Mouse (Mus musculus): Measurements from ENCODE around the gene Gm14124. TPM values are rescaled to one million over a fixed set of nuclear protein-coding genes. Genes with fewer than 3 reads are reported as not detected.
"Not testable (repeated sequence)": the region's sequence is repeated elsewhere in the genome, so short reads cannot be mapped to it uniquely, and the experiment has no call there.

The Gm14124 gene
- polyA plus RNA-seq (2012; ENCODE audit: insufficient read depth, insufficient read length, missing spikeins), result not detected in 2 replicates

DNA sequence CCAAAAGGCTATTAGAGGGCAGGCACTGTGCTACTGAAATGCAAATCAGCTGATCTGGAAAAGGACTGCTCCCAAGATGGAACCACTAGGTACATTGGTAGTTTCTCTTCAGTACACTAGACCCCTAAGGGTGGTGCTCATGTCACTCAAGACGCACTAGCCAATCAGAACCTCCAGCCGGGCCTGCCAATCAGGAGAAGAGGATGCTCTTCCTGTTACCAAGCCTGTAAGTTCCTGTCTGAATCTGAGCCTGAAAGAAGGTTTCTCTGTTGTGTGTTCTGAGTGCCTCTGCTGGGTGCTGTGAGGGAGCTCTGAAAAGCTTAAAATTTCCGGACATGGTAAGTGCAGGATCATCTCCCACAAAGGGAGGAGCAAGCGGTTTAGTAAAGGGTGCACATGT lies at the start of gene Gm14124:
TSS of gene Gm14124 (plus strand) at position 227 of the 400 bp plus-strand sequence.
- H3K4me1 ChIP-seq (ENCODE audit: control insufficient read depth, insufficient read depth, insufficient read length, low read length); H3K4me3 ChIP-seq (ENCODE audit: insufficient read depth, low read depth, low read length); H3K27ac ChIP-seq (replicated peaks; ENCODE audit: low read depth, low read length): not testable (repeated sequence)

DNA sequence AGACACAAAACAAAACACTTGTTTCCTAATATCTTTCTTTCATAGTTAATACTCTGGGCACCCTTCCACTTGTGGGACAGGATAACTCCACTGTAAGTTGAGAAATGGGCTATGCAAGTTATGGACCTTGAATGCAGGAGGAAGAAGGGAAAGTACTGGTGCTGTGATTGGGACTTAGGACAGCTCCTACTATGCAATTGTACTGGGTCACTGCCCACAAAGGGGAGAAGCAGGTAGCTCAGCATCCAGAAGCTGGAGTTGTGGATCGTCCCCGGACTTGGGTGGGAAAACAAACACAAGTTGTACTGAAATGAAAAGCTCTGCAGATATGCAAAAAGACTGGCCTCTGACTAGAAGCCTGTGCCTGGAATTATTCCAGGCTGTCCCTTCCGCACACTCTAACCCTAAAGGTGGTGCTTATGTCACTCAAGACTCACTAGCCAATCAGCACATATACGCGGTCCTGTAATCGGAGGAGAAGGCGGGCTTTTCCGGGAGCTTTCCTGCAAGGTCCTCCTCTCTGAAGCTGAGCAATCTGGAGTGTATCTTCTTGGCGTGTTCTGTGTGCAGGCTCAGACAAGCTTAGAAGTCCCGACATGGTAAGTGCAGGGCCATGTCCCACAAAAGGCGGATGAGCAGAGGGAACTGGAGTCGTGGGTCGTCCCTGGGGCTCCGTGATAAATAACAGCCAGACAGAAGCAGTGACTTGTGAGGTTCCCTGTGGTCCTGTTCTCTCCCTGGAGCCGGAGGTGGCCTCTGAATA lies 39.5 kb upstream of the Gm14124 start, which contains the start of gene Zfp937:
TSS of gene Zfp937 (plus strand) at position 474 of the 763 bp plus-strand sequence.
- H3K4me3 ChIP-seq (ENCODE audit: insufficient read depth, low read depth, low read length), result peak within 1 kb of the TSS; percentile 63
- not testable (repeated sequence) for H3K27ac ChIP-seq (replicated peaks; ENCODE audit: low read depth, low read length); H3K4me1 ChIP-seq (ENCODE audit: control insufficient read depth, insufficient read depth, insufficient read length, low read length)

DNA sequence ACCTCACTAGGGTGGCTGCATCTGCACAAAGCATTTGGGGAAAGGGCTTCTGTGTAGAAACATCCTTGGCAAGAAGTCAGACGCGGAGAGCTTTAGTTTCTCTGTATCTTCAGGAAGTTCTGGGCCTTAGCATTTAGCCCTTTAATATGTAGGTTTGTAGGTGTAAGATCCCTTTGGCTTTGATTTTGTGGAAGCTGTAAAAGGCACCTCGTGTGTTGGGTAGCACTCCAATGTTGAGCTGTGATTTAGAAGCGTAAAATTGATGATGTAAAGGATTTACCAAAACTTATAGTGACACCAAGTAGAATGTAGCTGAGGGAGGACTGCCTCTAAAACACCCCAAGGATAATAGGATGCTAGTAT lies 39.0 kb upstream of the Gm14124 start:
- H3K4me1 ChIP-seq (ENCODE audit: control insufficient read depth, insufficient read depth, insufficient read length, low read length); H3K27ac ChIP-seq (replicated peaks; ENCODE audit: low read depth, low read length): not testable (repeated sequence)
- H3K4me3 ChIP-seq (ENCODE audit: insufficient read depth, low read depth, low read length), result peak overlapping the region; percentile 63

DNA sequence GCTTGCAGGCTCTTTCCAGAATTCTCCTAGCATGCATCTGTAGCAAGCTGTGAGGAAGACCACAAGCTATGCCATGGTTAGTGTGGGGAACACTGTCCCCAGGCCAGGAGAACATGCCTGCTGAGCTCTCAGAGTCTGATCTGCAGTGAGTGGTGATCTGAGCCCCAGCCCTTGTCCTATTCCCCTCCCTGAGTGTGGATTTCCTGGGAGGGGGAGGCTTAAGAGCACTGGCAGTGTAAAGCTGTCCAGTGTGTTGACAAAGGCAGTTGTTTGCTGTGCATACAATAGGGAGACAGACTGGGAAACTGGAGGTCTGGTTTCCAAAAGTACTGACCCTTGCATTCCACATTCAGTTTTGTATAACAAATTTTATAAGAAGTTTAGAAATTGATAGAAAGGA lies 34.1 kb upstream of the Gm14124 start:
- not testable (repeated sequence) for H3K4me1 ChIP-seq (ENCODE audit: control insufficient read depth, insufficient read depth, insufficient read length, low read length); H3K4me3 ChIP-seq (ENCODE audit: insufficient read depth, low read depth, low read length); H3K27ac ChIP-seq (replicated peaks; ENCODE audit: low read depth, low read length)

DNA sequence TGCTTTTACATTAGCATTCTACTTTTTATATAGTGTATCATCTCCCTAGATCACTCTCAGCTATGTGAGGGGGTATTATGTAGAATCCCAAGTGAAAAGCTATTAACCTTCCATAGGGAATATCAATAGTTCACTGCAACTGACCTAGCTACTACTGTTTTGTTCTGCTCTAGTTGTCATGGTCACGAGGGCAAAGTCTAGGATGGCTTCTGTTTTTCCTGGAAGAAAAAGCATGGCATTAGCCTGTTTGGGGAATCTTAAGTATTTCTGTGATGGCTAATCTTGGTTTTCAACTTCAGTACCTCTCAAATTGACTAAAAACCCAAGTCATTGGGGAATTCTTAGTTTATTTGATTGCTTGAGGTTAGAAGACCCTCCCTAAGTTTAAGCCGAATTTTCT lies 14.1 kb upstream of the Gm14124 start:
- no peaks in the 10 kb centered on the region for H3K4me1 ChIP-seq (ENCODE audit: control insufficient read depth, insufficient read depth, insufficient read length, low read length)
- H3K27ac ChIP-seq (replicated peaks; ENCODE audit: low read depth, low read length), result no peak overlapping the region
- no peak overlapping the region for H3K4me3 ChIP-seq (ENCODE audit: insufficient read depth, low read depth, low read length)

DNA sequence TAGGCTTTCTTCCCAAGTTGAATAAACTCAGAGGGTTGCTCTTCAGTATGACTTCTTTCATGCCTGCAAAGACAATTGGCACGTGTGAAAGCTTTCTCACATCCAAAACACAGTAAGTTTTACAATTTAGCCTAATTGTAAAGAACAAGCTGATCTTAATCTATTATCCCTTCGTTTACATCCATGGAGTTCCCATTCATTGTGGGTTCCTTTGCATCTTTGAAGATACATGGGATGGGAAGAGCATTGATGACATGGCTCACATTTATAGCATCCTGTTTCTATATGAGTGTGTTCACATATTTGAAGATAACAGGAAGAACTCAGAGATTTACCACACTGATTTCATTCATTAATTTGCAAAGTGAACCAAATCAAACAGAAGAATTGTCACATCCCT lies 1.8 kb upstream of the Gm14124 start, which contains the start of gene Gm21994:
TSS of gene Gm21994 (minus strand) at position 101 of the 400 bp plus-strand sequence.
- H3K27ac ChIP-seq (replicated peaks; ENCODE audit: low read depth, low read length); H3K4me3 ChIP-seq (ENCODE audit: insufficient read depth, low read depth, low read length); H3K4me1 ChIP-seq (ENCODE audit: control insufficient read depth, insufficient read depth, insufficient read length, low read length): not testable (repeated sequence)

DNA sequence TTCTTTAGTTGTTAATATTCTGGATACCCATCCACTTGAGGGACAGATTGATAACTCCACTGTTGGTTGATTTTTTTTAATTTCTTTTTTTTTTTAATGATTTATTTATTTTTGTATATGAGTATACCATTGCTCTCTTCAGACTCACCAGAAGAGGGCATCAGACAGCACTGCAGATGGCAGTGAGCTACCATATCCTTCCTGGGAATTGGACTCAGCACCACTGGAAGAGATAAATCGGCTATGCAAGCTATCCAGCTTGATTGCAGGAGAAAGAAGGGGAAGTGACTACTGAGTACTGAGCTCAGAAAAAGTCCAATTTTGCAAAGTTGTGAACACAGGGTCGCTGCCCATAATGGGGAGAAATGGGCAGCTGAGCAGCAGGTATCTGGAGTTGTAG lies 456 bp upstream of the Gm14124 start:
- not testable (repeated sequence) for H3K4me3 ChIP-seq (ENCODE audit: insufficient read depth, low read depth, low read length); H3K27ac ChIP-seq (replicated peaks; ENCODE audit: low read depth, low read length); H3K4me1 ChIP-seq (ENCODE audit: control insufficient read depth, insufficient read depth, insufficient read length, low read length)

DNA sequence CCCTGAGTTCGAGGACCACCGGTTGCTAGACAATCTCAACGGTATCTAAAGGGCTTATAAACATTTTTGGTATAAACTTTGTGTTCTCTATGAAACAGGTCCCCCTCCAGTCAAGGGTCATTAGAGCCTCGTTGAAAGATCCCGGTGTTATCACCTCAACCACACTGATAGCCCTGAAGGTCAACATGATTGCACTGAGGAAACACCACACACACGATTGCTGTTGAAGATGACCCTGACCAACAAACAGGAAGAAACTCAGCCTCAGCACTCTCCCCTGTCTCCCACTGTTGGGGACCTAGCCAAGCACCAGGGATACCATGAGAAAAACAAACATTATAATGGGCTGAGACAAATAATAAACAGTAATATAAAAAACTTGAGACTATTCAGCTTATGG lies 36.4 kb downstream of the Gm14124 start:
- H3K4me1 ChIP-seq (ENCODE audit: control insufficient read depth, insufficient read depth, insufficient read length, low read length), result no peaks in the 10 kb centered on the region
- no peak overlapping the region for H3K4me3 ChIP-seq (ENCODE audit: insufficient read depth, low read depth, low read length)

DNA sequence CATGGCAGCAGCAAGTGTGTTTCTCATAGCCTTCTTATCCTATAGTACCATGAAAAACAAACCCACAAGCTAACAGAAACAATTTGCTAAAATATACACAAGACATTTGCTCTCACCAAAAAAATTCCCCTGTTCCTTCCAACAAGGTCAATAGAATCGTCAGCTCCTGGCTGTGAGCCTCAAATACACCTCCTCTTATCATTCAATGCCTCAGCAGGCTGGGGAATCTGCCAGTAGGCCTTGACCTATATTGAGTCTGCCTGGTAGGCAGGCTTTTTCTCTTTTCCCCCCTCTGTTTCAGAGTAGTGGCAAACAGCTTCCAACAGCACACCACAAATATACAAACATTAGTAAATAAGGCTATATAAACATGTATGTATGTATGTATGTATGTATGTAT lies 41.8 kb downstream of the Gm14124 start:
- Histone ChIP-seq H3K4me3 (ENCODE audit: insufficient read depth, low read depth, low read length) (no peak overlapping the region), H3K27ac (replicated peaks; ENCODE audit: low read depth, low read length) (no peak overlapping the region), H3K4me1 (ENCODE audit: control insufficient read depth, insufficient read depth, insufficient read length, low read length) (no peaks in the 10 kb centered on the region)

More for the DNA sequence above, 36.4 kb downstream of the Gm14124 start:
- H3K27ac ChIP-seq (replicated peaks; ENCODE audit: low read depth, low read length), result no peak overlapping the region

DNA sequence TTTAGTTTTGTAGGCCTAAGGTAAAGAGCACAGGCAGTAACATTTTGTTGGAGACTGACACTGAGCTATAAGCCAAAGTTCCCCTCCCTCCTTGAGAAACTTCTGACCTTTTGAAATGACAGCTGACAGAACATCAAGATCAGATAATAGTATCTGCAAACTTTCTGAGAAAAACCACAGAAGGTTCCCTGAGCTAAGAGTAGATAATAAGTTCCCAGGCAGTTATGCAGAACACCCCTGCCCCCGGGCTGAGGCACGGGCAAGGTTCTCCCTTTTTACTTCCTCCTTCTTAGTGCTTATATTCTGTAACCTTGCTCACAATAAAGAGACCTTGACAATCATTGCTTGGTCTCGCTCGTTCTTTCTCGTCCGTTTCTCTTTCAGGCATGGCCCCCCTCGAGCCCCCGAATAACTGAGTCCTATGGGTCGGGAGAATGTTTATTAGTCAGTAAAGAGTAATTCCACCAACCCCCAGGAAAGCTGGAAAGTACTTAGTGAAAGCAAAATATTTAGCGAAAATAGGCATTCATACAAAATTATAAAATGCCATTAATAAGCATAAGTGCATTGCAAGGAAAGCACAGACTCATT lies 50.0 kb downstream of the Gm14124 start:
- H3K4me3 ChIP-seq (ENCODE audit: insufficient read depth, low read depth, low read length), result no peak overlapping the region
- H3K27ac ChIP-seq (replicated peaks; ENCODE audit: low read depth, low read length), result no peak overlapping the region
- no peaks in the 10 kb centered on the region for H3K4me1 ChIP-seq (ENCODE audit: control insufficient read depth, insufficient read depth, insufficient read length, low read length)

DNA sequence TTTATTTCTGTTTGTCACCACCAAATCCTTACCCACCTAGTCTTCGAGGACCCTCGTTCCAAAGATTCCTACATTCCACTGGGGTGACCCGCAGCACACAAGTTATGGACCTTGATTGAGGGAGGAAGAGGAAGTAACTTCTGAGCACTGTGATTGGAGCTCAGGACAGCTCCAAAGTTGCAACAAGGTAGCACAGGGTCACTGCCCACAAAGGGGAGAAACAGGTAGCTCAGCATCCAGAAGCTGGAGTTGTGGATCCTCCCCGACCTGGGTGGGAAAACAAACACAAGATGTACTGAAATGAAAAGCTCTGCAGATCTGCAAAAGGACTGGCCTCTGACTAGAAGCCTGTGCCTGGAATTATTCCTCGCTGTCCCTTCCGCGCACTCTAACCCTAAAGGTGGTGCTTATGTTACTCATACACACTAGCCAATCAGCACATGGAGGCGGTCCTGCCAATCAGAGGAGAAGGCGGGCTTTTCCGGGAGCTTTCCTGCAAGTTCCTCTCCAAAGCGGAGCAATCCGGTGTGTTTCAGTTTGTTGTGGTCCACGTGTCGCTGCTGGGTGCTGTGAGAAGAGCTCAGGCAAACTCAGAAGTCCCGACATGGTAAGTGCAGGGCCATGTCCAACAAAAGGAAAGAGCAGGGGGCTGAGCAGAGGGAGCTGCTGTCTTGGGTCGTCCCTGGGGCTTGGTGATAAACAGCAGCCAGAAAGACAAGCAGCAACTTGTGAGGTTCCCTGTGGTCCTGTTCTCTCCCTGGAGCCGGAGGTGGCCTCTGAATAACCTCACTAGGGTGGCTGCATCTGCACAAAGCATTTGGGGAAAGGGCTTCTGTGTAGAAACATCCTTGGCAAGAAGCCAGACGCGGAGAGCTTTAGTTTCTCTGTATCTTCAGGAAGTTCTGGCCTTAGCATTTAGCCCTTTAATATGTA lies 53.9 kb downstream of the Gm14124 start:
- not testable (repeated sequence) for H3K27ac ChIP-seq (replicated peaks; ENCODE audit: low read depth, low read length); H3K4me1 ChIP-seq (ENCODE audit: control insufficient read depth, insufficient read depth, insufficient read length, low read length)
- H3K4me3 ChIP-seq (ENCODE audit: insufficient read depth, low read depth, low read length), result peak overlapping the region; percentile 77

DNA sequence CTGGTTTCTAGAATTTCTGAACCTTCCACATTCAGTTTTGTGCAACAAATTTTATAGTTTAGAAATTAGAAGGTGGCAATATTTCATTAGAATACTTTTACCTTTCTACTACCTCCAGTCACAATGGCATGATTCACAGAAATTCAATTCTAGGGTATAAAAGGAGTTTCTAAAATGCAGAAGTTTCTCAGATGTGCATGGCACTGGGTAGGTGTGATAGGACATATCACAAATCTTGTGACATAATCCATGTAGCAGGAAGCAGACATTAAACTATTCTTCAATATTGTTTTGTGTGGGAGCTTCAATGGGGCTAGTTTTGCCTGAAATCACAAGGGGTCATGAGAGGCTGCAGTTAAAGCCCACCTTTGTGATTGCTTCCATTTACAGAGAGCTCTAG lies 58.8 kb downstream of the Gm14124 start:
- no peaks in the 10 kb centered on the region for H3K4me1 ChIP-seq (ENCODE audit: control insufficient read depth, insufficient read depth, insufficient read length, low read length)
- H3K27ac ChIP-seq (replicated peaks; ENCODE audit: low read depth, low read length), result no peak overlapping the region
- no peak overlapping the region for H3K4me3 ChIP-seq (ENCODE audit: insufficient read depth, low read depth, low read length)

DNA sequence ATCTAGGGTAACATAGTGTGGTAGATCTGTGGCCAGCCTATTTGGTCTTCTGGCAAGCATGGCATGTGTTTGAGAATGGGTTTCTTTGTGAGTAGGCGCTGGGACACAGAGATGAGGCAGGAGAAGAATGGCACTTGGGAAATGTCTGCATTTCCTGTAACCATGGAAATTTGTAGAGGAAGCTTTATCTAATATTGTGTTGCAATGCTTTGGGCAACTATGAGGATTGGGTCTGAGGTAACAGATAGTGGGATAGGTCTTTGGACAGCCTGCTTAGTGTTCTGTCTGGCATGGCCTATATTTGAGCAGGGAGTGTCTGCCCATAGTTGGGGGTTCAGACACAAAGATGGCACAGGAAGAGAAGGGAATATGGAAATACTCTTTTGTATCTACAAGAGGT lies 61.7 kb downstream of the Gm14124 start:
- no peak overlapping the region for H3K27ac ChIP-seq (replicated peaks; ENCODE audit: low read depth, low read length)
- H3K4me1 ChIP-seq (ENCODE audit: control insufficient read depth, insufficient read depth, insufficient read length, low read length), result no peaks in the 10 kb centered on the region
- H3K4me3 ChIP-seq (ENCODE audit: insufficient read depth, low read depth, low read length), result no peak overlapping the region

Measured in brown adipose tissue, adult 24 weeks (tissue).